Mouse (Mus musculus) hindbrain, embryonic 13.5 days (tissue): ENCODE results near the gene Lrp11. TPM values are rescaled to one million over a fixed set of nuclear protein-coding genes. Genes with fewer than 3 reads are reported as not detected.

Source experiments
- ATAC-seq: fragments of 200-750 bp; cut with Nextera tagmentation; 2 replicates; pipeline ENCODE4 v1.8.0; 2017; ENCODE audit warnings: moderate TSS enrichment; ENCODE audit not compliant: low FRiP score
- H3K27ac ChIP-seq: fragments of 300-500 bp; sonication (generic); 2 replicates; pipeline ENCODE4 v1.5.1; 2015; ENCODE audit warnings: inconsistent platforms, mild to moderate bottlenecking, moderate library complexity
- H3K27me3 ChIP-seq: fragments of 300-500 bp; sonication (generic); 2 replicates; pipeline ENCODE4 v1.6.1; 2015; ENCODE audit warnings: mild to moderate bottlenecking, inconsistent platforms
- H3K36me3 ChIP-seq: fragments of 300-500 bp; sonication (generic); 2 replicates; pipeline ENCODE4 v1.6.1; 2015; ENCODE audit warnings: mild to moderate bottlenecking, inconsistent platforms
- H3K4me1 ChIP-seq: fragments of 300-500 bp; sonication (generic); replicated peaks from 2 replicates; pipeline ENCODE4 v1.6.1; 2015; ENCODE audit warnings: inconsistent platforms
- H3K4me2 ChIP-seq: fragments of 300-500 bp; sonication (generic); 2 replicates; pipeline ENCODE4 v1.6.1; 2015; ENCODE audit warnings: inconsistent platforms, mild to moderate bottlenecking, moderate library complexity
- H3K4me3 ChIP-seq: fragments of 300-500 bp; sonication (generic); 2 replicates; pipeline ENCODE4 v1.5.1; 2015; ENCODE audit warnings: mild to moderate bottlenecking, inconsistent platforms
- H3K9ac ChIP-seq: fragments of 300-500 bp; sonication (generic); 2 replicates; pipeline ENCODE4 v1.6.1; 2015; ENCODE audit warnings: mild to moderate bottlenecking, inconsistent platforms
- H3K9me3 ChIP-seq: fragments of 300-500 bp; sonication (generic); 2 replicates; pipeline ENCODE4 v1.6.1; 2016; ENCODE audit warnings: inconsistent platforms
- WGBS: fragments of 180-500 bp; shearing (Covaris S2); methylation state at CpG from one replicate; pipeline ENCODE4 v1.1.7; 2015; 5-methylcytosine and 5-hydroxymethylcytosine counted together
- polyA plus RNA-seq: library from polyadenylated mRNA; unstranded; fragments of >200 nt; fragmentation: Nextera tagmentation; extraction: Ambion mirVana; gene quantifications from 2 replicates; pipeline ENCODE4 v1.2.1, GENCODE M21; 2015

Lrp11 gene
- 23.4 and 23.6 TPM in 2 replicates for polyA plus RNA-seq

DNA sequence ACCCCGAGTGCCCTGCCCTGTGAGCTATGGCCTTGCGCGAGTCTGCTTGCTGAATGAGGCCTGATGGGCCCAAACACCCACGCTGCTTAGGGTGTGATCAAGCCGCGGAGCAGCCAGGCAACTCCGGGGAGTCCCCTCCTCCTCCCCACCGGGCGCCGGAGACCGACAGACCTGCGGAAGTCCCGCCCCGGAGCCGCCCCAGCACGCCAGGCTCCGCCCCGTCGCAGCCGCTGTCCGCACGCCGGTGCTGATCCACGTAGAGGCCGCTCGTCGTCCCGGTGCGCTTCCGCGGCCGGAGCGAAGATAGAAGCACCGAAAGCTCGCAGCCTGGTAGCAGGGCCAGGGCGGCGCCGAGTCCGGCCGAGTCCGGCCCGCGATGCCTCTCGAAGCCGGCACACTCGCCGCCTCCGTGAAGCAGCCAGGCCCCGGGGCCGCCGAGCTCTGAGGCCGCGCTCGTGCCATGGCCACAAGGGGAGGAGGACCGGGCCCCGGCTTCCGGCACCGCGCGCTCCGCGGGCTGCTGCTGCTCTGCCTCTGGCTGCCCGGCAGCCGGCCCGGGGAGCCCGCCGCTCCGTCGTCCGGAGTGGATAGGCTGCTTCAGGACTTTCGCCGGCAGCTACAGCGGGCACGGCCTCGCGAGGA is at the start of gene Lrp11:
Lrp11 (plus strand) TSS at position 209 of the 642 bp plus-strand sequence.
- Histone ChIP-seq H3K27me3 (0 out of 2 replicates have a peak, but pooled peaks cover 10% of the 10 kb centered on the region), H3K36me3 (no peaks in the 10 kb centered on the region), H3K27ac (peak within 1 kb of the TSS; percentile 92), H3K4me2 (peak within 1 kb of the TSS; percentile 98), H3K9me3 (no peaks in the 10 kb centered on the region), H3K4me1 (peaks cover 32% of the 10 kb centered on the region), H3K9ac (peak within 1 kb of the TSS; percentile 90), H3K4me3 (peak within 1 kb of the TSS; percentile 92)
- peak; percentile 96 for ATAC-seq
- under 1% methylated on average over 64 of the region's 76 CpGs for WGBS

DNA sequence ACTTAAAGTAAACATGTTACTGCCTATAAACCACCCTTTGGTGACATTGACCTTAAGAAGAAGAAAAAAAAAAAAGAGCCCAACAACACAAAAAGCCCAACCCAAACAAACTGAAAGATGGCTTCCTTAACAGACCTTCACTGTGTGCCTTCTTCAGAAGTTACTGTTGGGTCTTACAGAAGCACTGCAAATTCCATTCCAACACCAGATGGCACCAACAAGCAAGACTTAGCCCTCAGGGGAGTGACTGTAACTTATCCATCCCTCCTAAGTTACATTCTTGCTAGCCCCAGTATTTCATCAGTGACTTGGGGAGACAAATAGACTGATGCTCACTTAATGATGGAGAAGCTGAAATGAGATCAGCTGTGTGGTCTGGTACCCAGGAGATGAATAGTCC is 11.6 kb upstream of the Lrp11 start:
- Histone ChIP-seq H3K9ac (no peak overlapping the region), H3K4me1 (no peaks in the 10 kb centered on the region), H3K27ac (no peak overlapping the region), H3K4me2 (no peak overlapping the region), H3K27me3 (no peaks in the 10 kb centered on the region), H3K36me3 (no peaks in the 10 kb centered on the region), H3K9me3 (no peaks in the 10 kb centered on the region), H3K4me3 (no peak overlapping the region)
- ATAC-seq = no peak

DNA sequence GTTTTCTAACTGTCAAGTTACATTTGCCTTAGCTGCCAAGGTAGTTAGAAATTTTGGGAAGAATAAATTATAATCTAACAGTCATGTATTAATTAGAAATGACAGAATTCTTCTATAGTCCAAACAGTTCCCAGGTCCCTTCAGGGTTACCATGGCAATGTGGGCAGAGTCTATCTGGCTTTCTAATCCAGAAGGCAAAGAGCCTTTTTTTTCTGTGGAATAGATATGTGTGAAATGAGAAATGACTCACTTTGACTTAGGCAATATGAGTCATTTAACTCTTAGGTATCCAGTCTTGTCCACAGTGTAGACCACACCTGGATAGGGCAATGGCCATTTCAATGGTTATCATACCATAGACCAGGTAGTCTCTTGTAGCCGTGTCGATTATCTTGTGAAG is 8.2 kb upstream of the Lrp11 start:
- no peaks in the 10 kb centered on the region for H3K9me3 ChIP-seq
- H3K27ac ChIP-seq = no peak overlapping the region
- 92% methylated on average over 2 of the region's 2 CpGs for WGBS

DNA sequence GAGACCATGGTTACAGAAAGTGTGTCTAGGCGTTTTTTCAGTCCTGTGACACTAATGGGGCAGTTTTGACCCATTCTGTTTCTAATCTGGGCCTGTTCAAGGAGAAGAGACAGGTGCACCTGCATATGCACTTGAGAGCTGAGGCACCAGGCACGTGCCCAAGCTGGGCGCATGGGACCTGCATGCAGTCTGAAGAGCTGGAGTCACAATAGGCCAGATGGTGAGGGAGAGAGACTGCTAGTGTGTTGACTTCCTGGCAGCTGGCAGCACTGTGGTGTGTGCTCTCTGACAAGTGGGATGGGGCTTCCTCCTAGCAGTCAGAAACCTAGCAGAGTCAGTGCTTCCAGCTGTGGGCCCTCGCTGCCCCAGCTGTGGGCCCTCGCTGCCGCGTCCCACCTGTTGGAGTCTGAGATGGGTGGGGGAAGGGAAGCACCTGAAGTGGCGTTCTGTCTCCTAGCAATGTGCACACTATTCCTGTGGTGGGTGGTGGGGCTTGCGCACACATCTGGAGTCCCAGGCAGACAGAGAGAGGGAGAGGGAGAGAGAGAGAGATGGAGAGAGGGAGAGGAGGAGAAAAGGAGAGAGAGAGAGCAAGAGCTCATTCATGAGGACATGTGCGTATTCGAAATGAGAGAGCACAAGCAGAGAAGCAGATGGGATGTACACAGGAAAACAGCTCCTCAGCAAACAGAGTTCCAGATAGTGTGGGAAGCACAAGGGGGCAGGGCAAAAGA is 7.3 kb upstream of the Lrp11 start:
- no peaks in the 10 kb centered on the region for H3K36me3 ChIP-seq
- H3K4me1 ChIP-seq = no peaks in the 10 kb centered on the region
- no peak overlapping the region for H3K9ac ChIP-seq
- no peak overlapping the region for H3K27ac ChIP-seq
- H3K27me3 ChIP-seq = peaks cover 10% of the 10 kb centered on the region; the same call in 1 of the 2 replicates
- WGBS = 38% methylated on average over 11 of the region's 11 CpGs
- peak; percentile 68 for ATAC-seq
- no peak overlapping the region for H3K4me2 ChIP-seq
- H3K9me3 ChIP-seq = no peaks in the 10 kb centered on the region
- no peak overlapping the region for H3K4me3 ChIP-seq

More for the DNA sequence above, 8.2 kb upstream of the Lrp11 start:
- Histone ChIP-seq H3K27me3 (peaks cover 10% of the 10 kb centered on the region; the same call in 1 of the 2 replicates), H3K4me2 (no peak overlapping the region), H3K4me3 (no peak overlapping the region), H3K9ac (no peak overlapping the region), H3K4me1 (no peaks in the 10 kb centered on the region), H3K36me3 (no peaks in the 10 kb centered on the region)
- ATAC-seq = no peak

DNA sequence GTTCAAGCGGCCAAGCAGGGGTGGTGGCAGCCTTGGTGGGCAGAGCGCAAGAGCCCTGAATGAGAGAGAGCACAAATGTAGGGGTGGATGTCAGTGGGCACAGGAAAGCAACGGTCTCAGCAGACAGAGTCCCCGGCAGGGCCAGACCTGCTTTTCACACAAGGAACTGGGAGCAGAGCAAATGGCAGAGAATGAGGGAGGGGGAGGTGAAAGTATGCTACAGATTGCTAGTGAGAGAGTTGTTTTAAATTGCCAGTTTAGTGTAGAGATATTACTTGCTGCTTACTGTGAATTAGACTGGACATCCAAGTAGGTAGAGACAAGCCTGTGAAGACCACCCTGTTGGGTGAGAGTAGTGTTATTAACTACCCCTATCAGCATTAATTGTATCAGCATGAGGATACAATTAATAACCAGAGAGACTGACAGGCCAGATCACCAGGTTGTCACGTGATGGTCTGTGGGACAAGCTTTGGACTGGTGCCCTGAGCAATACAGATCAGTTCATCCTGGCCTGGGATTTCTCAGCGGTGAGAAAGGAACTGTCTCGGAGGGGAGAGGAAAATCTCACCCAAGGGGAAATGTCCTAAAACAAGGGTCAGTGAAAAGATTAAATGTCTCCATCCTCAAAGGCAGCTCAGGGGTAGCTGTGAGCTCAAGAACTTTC is 6.6 kb upstream of the Lrp11 start:
- H3K4me1 ChIP-seq = no peaks in the 10 kb centered on the region

DNA sequence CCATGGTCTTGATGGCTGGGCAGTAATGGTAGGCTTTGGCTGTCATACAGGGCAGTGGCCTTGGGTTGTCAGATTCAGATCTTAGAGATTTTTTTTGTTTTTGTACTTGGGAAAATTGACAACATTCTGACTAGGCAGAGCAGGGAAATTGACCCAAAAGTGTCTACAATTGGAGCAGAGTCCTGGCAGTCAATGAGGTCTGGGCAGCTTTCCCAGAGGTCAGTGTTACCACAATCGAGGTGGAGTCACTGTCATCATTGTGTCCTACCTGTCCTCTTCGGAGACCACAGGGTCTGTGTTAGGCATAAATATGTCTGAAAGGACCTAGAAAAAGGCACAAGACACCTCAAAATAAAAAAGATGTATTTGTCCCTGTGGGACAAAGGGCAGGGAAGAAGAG is 2.8 kb upstream of the Lrp11 start:
- Histone ChIP-seq H3K27ac (no peak overlapping the region), H3K4me2 (no peak overlapping the region), H3K9ac (no peak overlapping the region), H3K9me3 (no peaks in the 10 kb centered on the region), H3K4me3 (no peak overlapping the region), H3K36me3 (no peaks in the 10 kb centered on the region), H3K27me3 (peaks cover 13% of the 10 kb centered on the region; the same call in 1 of the 2 replicates), H3K4me1 (peaks cover 21% of the 10 kb centered on the region)
- ATAC-seq = no peak
- 84% methylated on average over 2 of the region's 2 CpGs for WGBS

More for the DNA sequence above, 6.6 kb upstream of the Lrp11 start:
- Histone ChIP-seq H3K4me3 (no peak overlapping the region), H3K27me3 (peaks cover 10% of the 10 kb centered on the region; the same call in 1 of the 2 replicates), H3K4me2 (no peak overlapping the region), H3K9me3 (no peaks in the 10 kb centered on the region), H3K9ac (no peak overlapping the region), H3K27ac (no peak overlapping the region), H3K36me3 (no peaks in the 10 kb centered on the region)
- ATAC-seq = no peak
- 52% methylated on average over 7 of the region's 7 CpGs for WGBS

DNA sequence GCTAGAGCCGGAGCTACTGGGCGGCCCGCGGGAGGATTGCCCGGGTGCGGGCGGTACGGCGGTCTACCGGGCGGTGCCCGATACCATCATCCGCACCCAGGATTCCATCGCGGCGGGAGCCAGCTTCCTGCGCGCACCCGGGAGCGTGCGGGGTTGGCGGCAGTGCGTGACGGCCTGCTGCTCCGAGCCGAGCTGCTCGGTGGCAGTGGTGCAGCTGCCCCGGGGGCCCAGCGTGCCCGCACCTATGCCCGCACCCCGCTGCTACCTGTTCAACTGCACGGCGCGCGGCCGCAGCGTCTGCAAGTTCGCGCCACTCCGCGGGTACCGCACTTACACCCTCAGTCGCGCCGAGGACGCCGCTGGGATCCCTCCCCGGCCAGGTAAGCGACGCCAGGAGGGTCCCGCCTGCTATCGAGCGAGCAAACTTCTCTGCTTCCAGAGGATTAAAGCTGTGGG is 662 bp downstream of the Lrp11 start:
- under 1% methylated on average over 53 of the region's 54 CpGs for WGBS
- Histone ChIP-seq H3K4me1 (peaks cover 37% of the 10 kb centered on the region), H3K27ac (peak overlapping the region; percentile 92), H3K9ac (peak overlapping the region; percentile 90), H3K36me3 (no peaks in the 10 kb centered on the region), H3K9me3 (no peaks in the 10 kb centered on the region), H3K4me2 (peak overlapping the region; percentile 98), H3K27me3 (0 out of 2 replicates have a peak, but pooled peaks cover 10% of the 10 kb centered on the region), H3K4me3 (peak overlapping the region; percentile 92)
- ATAC-seq = peak; percentile 79

DNA sequence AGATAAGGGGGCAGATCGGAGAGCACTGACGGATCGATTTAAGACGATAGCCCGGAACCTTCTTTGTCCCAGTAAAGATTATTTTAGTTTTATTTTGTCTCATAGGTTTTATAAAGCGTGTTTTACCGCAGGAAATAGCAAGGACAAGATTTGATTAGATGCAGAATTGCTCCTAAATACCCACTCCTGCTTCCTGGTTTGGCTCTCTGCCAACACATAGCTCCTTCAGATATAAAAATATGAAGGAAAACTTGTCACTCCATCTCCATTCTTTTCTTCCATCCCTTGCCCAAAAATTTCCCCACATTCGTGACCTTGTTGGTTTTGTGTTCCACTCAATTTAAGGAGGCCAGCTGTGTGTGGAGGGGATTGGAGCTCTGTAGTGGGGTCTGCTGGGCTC is 1.2 kb downstream of the Lrp11 start:
- 0 out of 2 replicates have a peak, but pooled peaks cover 7% of the 10 kb centered on the region for H3K27me3 ChIP-seq
- H3K4me3 ChIP-seq = peak overlapping the region; percentile 92
- H3K4me2 ChIP-seq = peak overlapping the region; percentile 98
- no peak overlapping the region for H3K27ac ChIP-seq
- H3K4me1 ChIP-seq = peaks cover 37% of the 10 kb centered on the region
- no peak for ATAC-seq
- H3K9ac ChIP-seq = peak overlapping the region; percentile 90
- no peaks in the 10 kb centered on the region for H3K9me3 ChIP-seq
- WGBS = 8% methylated on average over 8 of the region's 8 CpGs
- H3K36me3 ChIP-seq = no peaks in the 10 kb centered on the region

DNA sequence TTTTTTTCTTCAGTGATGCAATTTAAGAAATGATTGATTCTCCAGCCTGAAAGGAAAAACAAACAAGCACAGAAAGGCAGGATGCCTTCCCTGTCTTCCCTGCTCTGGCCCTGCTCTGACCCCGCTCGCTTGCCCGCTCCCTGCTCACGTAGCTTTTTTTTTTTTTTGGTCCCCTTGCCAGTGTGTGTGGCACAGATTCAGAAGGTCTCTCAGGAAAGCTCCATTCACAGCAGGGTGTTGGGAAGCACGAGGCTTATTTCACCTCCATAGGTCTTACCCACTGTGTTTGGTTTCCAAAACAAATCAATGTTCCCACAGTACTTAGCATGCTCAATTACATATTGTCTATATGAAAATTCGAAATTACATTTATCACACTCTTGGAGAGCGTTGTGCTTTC is 5.2 kb downstream of the Lrp11 start:
- Histone ChIP-seq H3K4me1 (peaks cover 32% of the 10 kb centered on the region), H3K27ac (no peak overlapping the region), H3K27me3 (0 out of 2 replicates have a peak, but pooled peaks cover 5% of the 10 kb centered on the region), H3K9me3 (no peaks in the 10 kb centered on the region), H3K4me2 (no peak overlapping the region), H3K36me3 (no peaks in the 10 kb centered on the region; the same call in 1 of the 2 replicates), H3K9ac (no peak overlapping the region), H3K4me3 (no peak overlapping the region)
- WGBS = 50% methylated on average over 7 of the region's 7 CpGs
- no peak for ATAC-seq

DNA sequence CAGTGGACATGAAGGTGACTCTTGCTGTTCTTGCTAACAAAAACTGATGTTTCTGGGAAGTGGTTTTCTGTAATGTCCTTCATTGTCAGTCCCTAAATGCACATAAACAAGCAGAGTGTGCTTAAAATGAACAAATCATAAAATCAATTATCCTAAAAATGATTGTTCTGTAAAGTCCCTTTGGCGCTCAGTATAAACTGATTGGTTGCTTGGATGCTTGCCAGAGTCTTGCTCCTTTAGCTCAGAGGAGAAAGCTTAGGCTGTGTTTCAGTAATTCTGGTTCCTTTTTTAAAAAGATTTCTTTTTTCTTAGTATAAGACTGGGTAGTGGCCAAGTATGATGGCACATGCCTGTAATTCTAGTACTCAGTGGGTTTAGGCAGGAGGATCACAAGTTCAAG is 6.7 kb downstream of the Lrp11 start:
- ATAC-seq = no peak
- Histone ChIP-seq H3K4me2 (no peak overlapping the region), H3K4me3 (no peak overlapping the region), H3K36me3 (no peaks in the 10 kb centered on the region; the same call in 1 of the 2 replicates), H3K9me3 (no peaks in the 10 kb centered on the region), H3K27me3 (0 out of 2 replicates have a peak, but pooled peaks cover 4% of the 10 kb centered on the region), H3K27ac (no peak overlapping the region), H3K4me1 (peaks cover 22% of the 10 kb centered on the region), H3K9ac (no peak overlapping the region)
- 84% methylated on average over 1 of the region's 1 CpGs for WGBS

DNA sequence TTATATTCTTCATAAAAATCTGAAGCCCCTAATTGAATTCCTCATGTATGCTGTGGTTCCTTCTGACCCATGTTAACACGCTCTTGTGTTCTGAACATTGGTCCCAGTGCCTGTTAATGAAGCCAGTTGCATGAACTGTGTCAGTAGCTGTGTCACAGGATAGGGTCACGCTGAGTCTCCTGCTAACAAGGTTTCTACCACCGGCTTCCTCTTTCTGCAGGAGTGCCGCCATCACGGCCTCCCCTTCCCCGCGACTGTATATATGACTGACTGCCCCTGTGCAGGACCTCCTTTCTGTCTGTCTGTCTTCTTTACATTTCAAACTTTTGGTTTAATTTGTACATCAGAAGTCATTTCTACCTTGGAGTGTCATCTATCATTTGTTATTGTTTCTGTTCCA is 8.6 kb downstream of the Lrp11 start:
- 89% methylated on average over 7 of the region's 7 CpGs for WGBS
- H3K36me3 ChIP-seq = peaks cover 6% of the 10 kb centered on the region; the same call in 1 of the 2 replicates
- H3K27me3 ChIP-seq = no peaks in the 10 kb centered on the region

DNA sequence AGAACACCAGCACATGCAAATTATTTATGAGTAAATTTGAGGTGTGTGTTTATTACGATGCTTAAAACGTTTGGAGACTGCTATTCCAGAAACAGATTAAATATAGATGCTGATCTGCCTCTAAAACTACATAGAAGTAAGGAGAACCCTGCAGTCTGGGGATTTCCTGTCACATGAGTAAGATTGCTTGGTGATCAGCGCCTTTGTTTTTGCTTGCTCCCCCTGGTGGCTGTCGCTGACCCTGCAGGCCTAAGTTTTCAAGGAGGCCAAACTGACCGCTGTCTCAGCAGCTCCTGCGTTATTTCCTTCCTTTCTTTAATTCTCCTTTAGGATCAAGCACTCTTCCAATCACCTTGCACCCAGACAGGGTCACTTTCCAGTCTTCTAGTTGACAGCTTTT is 11.0 kb downstream of the Lrp11 start:
- no peaks in the 10 kb centered on the region for H3K4me1 ChIP-seq
- no peak overlapping the region for H3K4me2 ChIP-seq
- peaks cover 9% of the 10 kb centered on the region for H3K36me3 ChIP-seq
- 0 out of 2 replicates have a peak, but pooled peaks have one; percentile 37 for ATAC-seq
- no peaks in the 10 kb centered on the region for H3K27me3 ChIP-seq
- H3K27ac ChIP-seq = no peak overlapping the region
- no peak overlapping the region for H3K4me3 ChIP-seq
- 17% methylated on average over 6 of the region's 6 CpGs for WGBS
- no peaks in the 10 kb centered on the region for H3K9me3 ChIP-seq
- H3K9ac ChIP-seq = no peak overlapping the region

More for the DNA sequence above, 8.6 kb downstream of the Lrp11 start:
- H3K9me3 ChIP-seq = no peaks in the 10 kb centered on the region
- peaks cover 6% of the 10 kb centered on the region; the same call in 1 of the 2 replicates for H3K4me1 ChIP-seq
- H3K4me2 ChIP-seq = no peak overlapping the region
- H3K27ac ChIP-seq = no peak overlapping the region
- ATAC-seq = no peak
- H3K9ac ChIP-seq = no peak overlapping the region
- no peak overlapping the region for H3K4me3 ChIP-seq
